Mouse (Mus musculus) spleen, adult 2 months (tissue): Measurements from ENCODE around the gene Amn1.
"Not testable (repeated sequence)": the region's sequence is repeated elsewhere in the genome, so short reads cannot be mapped to it uniquely, and the experiment has no call there.

Experiments used
- CTCF ChIP-seq: fragments of 200-500 bp; IDR thresholded peaks from 2 replicates; pipeline ENCODE4 v1.5.1; 2011; ENCODE audit warnings: mild to moderate bottlenecking, inconsistent platforms; ENCODE audit not compliant: insufficient read depth, insufficient read length, insufficient replicate concordance; ENCODE audit errors: extremely low read depth
- POLR2A ChIP-seq: fragments of 200-500 bp; IDR thresholded peaks from 2 replicates; pipeline ENCODE4 v1.6.1; 2011; ENCODE audit warnings: low read depth, low read length, inconsistent platforms

DNA sequence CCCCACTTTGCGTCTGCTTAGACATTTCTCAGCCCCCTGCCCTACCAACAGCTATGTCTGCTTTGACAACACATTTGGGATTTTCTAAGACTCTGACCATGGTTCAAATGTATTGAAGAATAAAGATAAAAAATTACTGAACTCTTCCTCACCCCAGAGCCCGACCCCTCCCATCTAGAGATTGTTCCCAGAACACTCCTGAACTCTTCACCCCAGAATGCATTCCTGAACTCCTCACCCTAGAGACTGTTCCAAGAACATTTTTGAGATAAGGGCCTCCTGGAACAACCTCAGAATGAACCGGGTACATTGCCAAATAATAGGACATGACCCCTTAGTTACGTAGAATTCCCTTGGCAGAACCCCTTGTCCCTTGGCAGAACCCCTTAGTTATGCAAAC is 21.5 kb downstream of the Amn1 start:
- not testable (repeated sequence) for TF ChIP-seq POLR2A, CTCF
